Mouse (Mus musculus): ENCODE measurements at regions not wholly inside any gene's neighbourhood (a gene's known extent, or its start where the extent isn't known, plus 50 kb on each side); places are given as distances from the start of the nearest gene placed in this dataset.

DNA sequence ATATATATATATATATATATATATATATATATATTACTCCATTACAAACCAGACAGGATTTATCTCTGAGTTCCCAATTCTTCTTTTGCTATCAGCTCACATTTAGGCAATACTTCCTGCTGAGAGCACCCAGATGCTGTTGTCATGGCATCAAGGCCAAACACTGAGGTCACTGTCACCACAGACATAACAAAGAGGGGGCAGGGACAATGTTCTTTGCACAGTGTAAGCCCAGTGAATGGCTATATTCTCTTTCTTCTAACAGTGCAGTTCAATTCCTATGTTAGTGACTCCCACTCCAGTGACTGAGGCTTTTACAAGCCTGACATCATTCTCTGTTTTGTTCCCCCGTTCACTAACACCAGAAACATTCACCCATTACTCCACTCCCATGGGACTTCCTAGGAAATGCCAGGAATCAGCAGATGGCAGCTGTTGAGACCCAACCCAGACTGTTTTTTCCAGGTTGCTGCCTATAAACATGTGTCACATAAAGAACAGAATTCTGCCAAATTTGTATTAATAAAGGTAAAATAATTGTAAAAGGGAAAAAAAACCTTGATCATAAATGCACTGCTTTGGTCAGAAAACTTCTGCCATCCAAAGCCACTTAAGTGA lies 289.5 kb downstream of the Slc22a22 start:
- WGBS: 69% methylated on average over 1 of the region's 1 CpGs
- DNase-seq (ENCODE audit: extremely low read depth, low read depth, low spot score): no peak

DNA sequence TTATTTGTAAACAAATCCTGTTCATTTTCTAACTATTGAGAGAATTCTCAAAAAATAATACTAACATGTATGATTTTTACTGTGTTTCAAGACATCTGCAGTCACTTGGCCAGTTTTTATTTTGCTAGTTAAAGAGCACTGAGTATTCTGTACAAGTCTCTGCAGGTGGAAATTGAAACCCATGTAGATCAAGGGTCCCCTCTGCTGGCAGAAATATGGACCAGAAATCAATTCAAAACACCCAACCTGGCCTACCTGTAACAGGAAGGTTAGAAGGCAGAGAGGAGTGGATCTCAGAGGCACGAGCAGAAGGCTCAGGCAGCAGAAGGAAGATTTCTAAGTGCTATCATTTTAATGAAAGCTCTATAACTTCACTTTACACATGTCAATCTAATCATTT lies 298.3 kb downstream of the Slc22a22 start:
- no peaks in the 10 kb centered on the region for H3K79me2 ChIP-seq (ENCODE audit: control insufficient read depth, insufficient read depth, low read length)
- H3K27ac ChIP-seq (replicated peaks; ENCODE audit: insufficient read depth, low read depth, low read length): no peak overlapping the region
- H3K36me3 ChIP-seq (ENCODE audit: control insufficient read depth, insufficient read depth, low read length): no peaks in the 10 kb centered on the region
- no peaks in the 10 kb centered on the region for H3K27me3 ChIP-seq (ENCODE audit: control insufficient read depth, insufficient read depth, low read length)
- no peak overlapping the region for H3K9ac ChIP-seq (ENCODE audit: low read depth, low read length)
- H3K4me1 ChIP-seq (ENCODE audit: control insufficient read depth, insufficient read depth, low read length): no peaks in the 10 kb centered on the region
- no peak overlapping the region for H3K4me3 ChIP-seq (ENCODE audit: insufficient read depth, low read depth, low read length)
- 49% methylated on average over 1 of the region's 1 CpGs for WGBS
- DNase-seq (ENCODE audit: extremely low read depth, low read depth, low spot score): no peak
- TF ChIP-seq POLR2A (IDR thresholded peaks at IDR 0.05; ENCODE audit: extremely low read depth, insufficient read depth, low read length) (no peak), CTCF (IDR thresholded peaks at IDR 0.05; ENCODE audit: low read depth, low read length) (no peak)

More for the DNA sequence above, 289.5 kb downstream of the Slc22a22 start:
- Histone ChIP-seq H3K27me3 (ENCODE audit: control insufficient read depth, insufficient read depth, low read length) (no peaks in the 10 kb centered on the region), H3K4me1 (ENCODE audit: control insufficient read depth, insufficient read depth, low read length) (no peaks in the 10 kb centered on the region), H3K27ac (replicated peaks; ENCODE audit: insufficient read depth, low read depth, low read length) (no peak overlapping the region), H3K9ac (ENCODE audit: low read depth, low read length) (no peak overlapping the region), H3K36me3 (ENCODE audit: control insufficient read depth, insufficient read depth, low read length) (no peaks in the 10 kb centered on the region), H3K4me3 (ENCODE audit: insufficient read depth, low read depth, low read length) (no peak overlapping the region), H3K79me2 (ENCODE audit: control insufficient read depth, insufficient read depth, low read length) (no peaks in the 10 kb centered on the region)
- TF ChIP-seq CTCF (IDR thresholded peaks at IDR 0.05; ENCODE audit: low read depth, low read length) (no peak), POLR2A (IDR thresholded peaks at IDR 0.05; ENCODE audit: extremely low read depth, insufficient read depth, low read length) (no peak)

DNA sequence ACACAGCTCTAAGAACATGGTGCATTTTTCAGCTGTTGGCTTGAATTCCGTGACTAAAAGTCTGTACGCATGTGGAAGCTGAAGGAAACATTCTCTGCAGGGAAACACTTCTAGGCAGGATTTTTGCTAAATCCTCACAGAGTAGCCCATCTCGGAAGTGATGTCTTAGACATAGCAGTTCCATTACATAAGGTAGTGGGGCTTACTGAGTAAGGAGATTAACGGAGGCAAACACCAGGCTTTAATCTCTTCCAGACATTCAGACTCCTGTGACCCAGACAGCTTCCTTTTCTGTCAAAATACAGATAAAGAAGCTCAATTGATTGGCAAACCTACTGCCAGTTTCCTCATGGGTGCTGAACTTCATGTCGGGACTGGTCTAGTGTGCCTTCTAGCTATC lies 304.7 kb downstream of the Slc22a22 start:
- H3K9ac ChIP-seq (ENCODE audit: low read depth, low read length): no peak overlapping the region
- no peaks in the 10 kb centered on the region for H3K27me3 ChIP-seq (ENCODE audit: control insufficient read depth, insufficient read depth, low read length)
- no peak for TF ChIP-seq CTCF (IDR thresholded peaks at IDR 0.05; ENCODE audit: low read depth, low read length)
- H3K79me2 ChIP-seq (ENCODE audit: control insufficient read depth, insufficient read depth, low read length): no peaks in the 10 kb centered on the region
- H3K4me1 ChIP-seq (ENCODE audit: control insufficient read depth, insufficient read depth, low read length): no peaks in the 10 kb centered on the region
- H3K36me3 ChIP-seq (ENCODE audit: control insufficient read depth, insufficient read depth, low read length): no peaks in the 10 kb centered on the region
- H3K27ac ChIP-seq (replicated peaks; ENCODE audit: insufficient read depth, low read depth, low read length): no peak overlapping the region
- H3K4me3 ChIP-seq (ENCODE audit: insufficient read depth, low read depth, low read length): no peak overlapping the region
- 32% methylated on average over 5 of the region's 5 CpGs for WGBS
- no peak for DNase-seq (ENCODE audit: extremely low read depth, low read depth, low spot score)

DNA sequence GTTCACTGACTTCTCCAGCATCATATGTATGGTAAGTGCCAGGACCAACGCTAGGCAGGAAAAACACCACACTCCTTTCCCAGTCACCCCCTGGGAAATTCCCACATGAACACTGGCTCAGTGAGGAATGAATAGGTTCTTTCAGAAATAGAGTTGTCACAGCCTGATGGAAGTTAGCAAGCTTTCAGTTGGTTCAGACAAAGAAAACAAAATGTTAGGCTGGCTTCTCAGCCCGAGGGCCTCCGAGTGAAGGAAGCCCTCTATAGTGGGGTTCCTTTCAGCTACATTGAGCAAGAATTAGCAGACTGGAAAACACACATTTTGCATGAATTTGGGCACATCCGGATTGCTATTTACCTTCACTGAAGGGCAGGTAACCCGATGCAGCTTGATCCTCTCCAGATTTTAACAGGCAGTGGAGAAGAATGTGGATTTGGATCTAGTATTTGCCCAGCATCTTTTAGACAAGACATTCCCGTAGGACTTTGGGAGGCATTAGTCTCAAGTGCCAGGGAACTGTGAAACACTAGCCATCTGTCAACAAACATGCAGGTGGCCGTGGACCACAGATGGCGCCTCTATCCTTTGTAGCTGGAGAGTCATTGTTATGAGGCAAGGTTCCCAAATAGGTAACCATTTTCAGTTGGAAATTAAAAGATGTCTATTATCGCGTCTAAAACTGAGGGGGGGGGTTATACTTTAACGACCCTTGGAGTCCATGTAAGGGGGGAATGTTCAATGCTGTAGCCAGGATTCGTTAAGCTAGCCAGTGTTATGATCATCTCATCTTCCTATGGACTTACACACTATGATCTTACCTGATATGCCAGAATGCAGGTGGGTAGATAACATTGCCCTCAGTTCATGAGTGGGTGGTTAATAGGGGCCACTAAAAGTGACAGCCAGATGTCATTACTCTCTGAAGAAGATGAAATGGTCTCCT lies 314.8 kb downstream of the Slc22a22 start:
- H3K27me3 ChIP-seq (ENCODE audit: control insufficient read depth, insufficient read depth, low read length): no peaks in the 10 kb centered on the region
- no peak overlapping the region for H3K9ac ChIP-seq (ENCODE audit: low read depth, low read length)
- no peak overlapping the region for H3K27ac ChIP-seq (replicated peaks; ENCODE audit: insufficient read depth, low read depth, low read length)
- no peak for DNase-seq (ENCODE audit: extremely low read depth, low read depth, low spot score)
- no peak for TF ChIP-seq POLR2A (IDR thresholded peaks at IDR 0.05; ENCODE audit: extremely low read depth, insufficient read depth, low read length)
- no peak for TF ChIP-seq CTCF (IDR thresholded peaks at IDR 0.05; ENCODE audit: low read depth, low read length)
- no peaks in the 10 kb centered on the region for H3K4me1 ChIP-seq (ENCODE audit: control insufficient read depth, insufficient read depth, low read length)
- no peaks in the 10 kb centered on the region for H3K36me3 ChIP-seq (ENCODE audit: control insufficient read depth, insufficient read depth, low read length)
- H3K79me2 ChIP-seq (ENCODE audit: control insufficient read depth, insufficient read depth, low read length): no peaks in the 10 kb centered on the region
- WGBS: 48% methylated on average over 12 of the region's 12 CpGs
- H3K4me3 ChIP-seq (ENCODE audit: insufficient read depth, low read depth, low read length): no peak overlapping the region

DNA sequence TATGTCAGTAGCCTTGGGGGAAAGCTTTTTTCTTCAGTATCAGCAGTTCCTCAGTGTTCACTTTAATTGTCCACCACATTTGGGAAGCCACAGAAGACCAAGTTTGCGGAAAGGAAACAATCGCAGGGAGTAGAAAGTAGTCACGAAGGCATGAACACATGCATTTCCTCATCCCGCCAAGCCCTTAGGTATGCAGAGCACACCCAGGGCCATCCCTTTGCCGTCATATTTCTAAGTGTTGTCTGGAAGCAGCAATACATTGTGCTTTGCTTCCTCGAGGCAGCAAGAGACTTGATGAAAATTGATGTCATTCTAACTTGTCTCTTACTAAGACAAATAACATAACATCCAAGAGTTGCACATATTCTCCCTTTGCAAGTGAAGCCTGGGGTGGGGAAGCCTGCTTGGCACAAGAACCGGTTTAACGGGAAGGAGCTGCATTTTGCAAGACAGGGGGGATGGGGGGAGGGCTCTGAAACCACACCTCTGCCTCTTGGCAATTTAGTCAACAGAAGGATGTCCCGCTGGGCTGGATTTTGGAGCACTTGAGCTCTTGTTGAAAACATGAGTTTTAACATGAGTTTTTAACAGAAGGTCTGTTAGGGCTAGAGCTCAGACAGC lies 337.2 kb downstream of the Slc22a22 start:
- H3K36me3 ChIP-seq (ENCODE audit: control insufficient read depth, insufficient read depth, low read length): no peaks in the 10 kb centered on the region
- no peak overlapping the region for H3K9ac ChIP-seq (ENCODE audit: low read depth, low read length)
- no peak overlapping the region for H3K27ac ChIP-seq (replicated peaks; ENCODE audit: insufficient read depth, low read depth, low read length)
- H3K4me1 ChIP-seq (ENCODE audit: control insufficient read depth, insufficient read depth, low read length): no peaks in the 10 kb centered on the region
- H3K4me3 ChIP-seq (ENCODE audit: insufficient read depth, low read depth, low read length): no peak overlapping the region
- H3K79me2 ChIP-seq (ENCODE audit: control insufficient read depth, insufficient read depth, low read length): no peaks in the 10 kb centered on the region
- no peak for TF ChIP-seq POLR2A (IDR thresholded peaks at IDR 0.05; ENCODE audit: extremely low read depth, insufficient read depth, low read length)
- no peak for TF ChIP-seq CTCF (IDR thresholded peaks at IDR 0.05; ENCODE audit: low read depth, low read length)
- H3K27me3 ChIP-seq (ENCODE audit: control insufficient read depth, insufficient read depth, low read length): no peaks in the 10 kb centered on the region
- DNase-seq (ENCODE audit: extremely low read depth, low read depth, low spot score): no peak
- 34% methylated on average over 9 of the region's 9 CpGs for WGBS
